Mouse (Mus musculus): ENCODE results near the gene Sag. TPM values are rescaled to one million over a fixed set of nuclear protein-coding genes. Genes with fewer than 3 reads are reported as not detected.

Sag gene
- total and polyA plus RNA-seq, 2 experiments from 2014 or later, result 1.9 TPM; not detected in 1

- no peaks in the 10 kb centered on the region for H3K27me3 ChIP-seq (ENCODE audit: insufficient read depth, low read length)
- no peak overlapping the region for H3K4me3 ChIP-seq (ENCODE audit: low read depth, low read length)
- H3K9me3 ChIP-seq (ENCODE audit: low read length), result no peaks in the 10 kb centered on the region
- no peak overlapping the region for H3K27ac ChIP-seq (ENCODE audit: low read depth, low read length)
- no peak overlapping the region for H3K9ac ChIP-seq (replicated peaks; ENCODE audit: low read length, poor library complexity, severe bottlenecking)
- H3K4me2 ChIP-seq (ENCODE audit: low read depth, low read length, poor library complexity, severe bottlenecking), result no peak overlapping the region
- H3K4me1 ChIP-seq (ENCODE audit: insufficient read depth, low read length), result peaks cover 10% of the 10 kb centered on the region
- TF ChIP-seq CTCF (IDR thresholded peaks at IDR 0.05), result no peak
- ATAC-seq (ENCODE audit: low FRiP score) (no peak), DNase-seq (ENCODE audit: low spot score) (no peak)
- WGBS, result 97% methylated on average over 1 of the region's 1 CpGs
- no peaks in the 10 kb centered on the region for H3K36me3 ChIP-seq (ENCODE audit: insufficient read depth, low read length)
Observed at GRCm38 (mm10) chr1:87858031-87858430, 54.6 kb downstream of the Sag start.

GRCm38 (mm10) chr1:87858529-87858928 is 55.0 kb downstream of the Sag start:
- no peak for TF ChIP-seq CTCF (IDR thresholded peaks at IDR 0.05)
- no peak overlapping the region for H3K4me2 ChIP-seq (ENCODE audit: low read depth, low read length, poor library complexity, severe bottlenecking)
- peaks cover 10% of the 10 kb centered on the region for H3K4me1 ChIP-seq (ENCODE audit: insufficient read depth, low read length)
- no peaks in the 10 kb centered on the region for H3K36me3 ChIP-seq (ENCODE audit: insufficient read depth, low read length)
- WGBS, result 91% methylated on average over 2 of the region's 2 CpGs
- no peak overlapping the region for H3K4me3 ChIP-seq (ENCODE audit: low read depth, low read length)
- H3K9me3 ChIP-seq (ENCODE audit: low read length), result no peaks in the 10 kb centered on the region
- no peak for ATAC-seq (ENCODE audit: low FRiP score)
- no peaks in the 10 kb centered on the region for H3K27me3 ChIP-seq (ENCODE audit: insufficient read depth, low read length)
- H3K9ac ChIP-seq (replicated peaks; ENCODE audit: low read length, poor library complexity, severe bottlenecking), result no peak overlapping the region
- no peak overlapping the region for H3K27ac ChIP-seq (ENCODE audit: low read depth, low read length)
- no peak for DNase-seq (ENCODE audit: low spot score)

- H3K36me3 ChIP-seq (ENCODE audit: insufficient read depth, low read length), result no peaks in the 10 kb centered on the region
- DNase-seq (ENCODE audit: low spot score) (no peak), ATAC-seq (ENCODE audit: low FRiP score) (no peak)
- no peaks in the 10 kb centered on the region for H3K9me3 ChIP-seq (ENCODE audit: low read length)
- H3K4me3 ChIP-seq (ENCODE audit: low read depth, low read length), result no peak overlapping the region
- H3K4me1 ChIP-seq (ENCODE audit: insufficient read depth, low read length), result no peaks in the 10 kb centered on the region
- 68% methylated on average over 3 of the region's 3 CpGs for whole genome bisulfite sequencing
- no peak for TF ChIP-seq CTCF (IDR thresholded peaks at IDR 0.05)
- no peak overlapping the region for H3K9ac ChIP-seq (replicated peaks; ENCODE audit: low read length, poor library complexity, severe bottlenecking)
- H3K27ac ChIP-seq (ENCODE audit: low read depth, low read length), result no peak overlapping the region
- no peak overlapping the region for H3K4me2 ChIP-seq (ENCODE audit: low read depth, low read length, poor library complexity, severe bottlenecking)
- no peaks in the 10 kb centered on the region for H3K27me3 ChIP-seq (ENCODE audit: insufficient read depth, low read length)
Observed at GRCm38 (mm10) chr1:87863602-87864001, 60.1 kb downstream of the Sag start.

- Histone ChIP-seq H3K4me2 (ENCODE audit: low read depth, low read length, poor library complexity, severe bottlenecking) (no peak overlapping the region), H3K4me1 (ENCODE audit: insufficient read depth, low read length) (no peaks in the 10 kb centered on the region), H3K9ac (replicated peaks; ENCODE audit: low read length, poor library complexity, severe bottlenecking) (no peak overlapping the region), H3K27ac (ENCODE audit: low read depth, low read length) (no peak overlapping the region), H3K9me3 (ENCODE audit: low read length) (no peaks in the 10 kb centered on the region), H3K27me3 (ENCODE audit: insufficient read depth, low read length) (no peaks in the 10 kb centered on the region), H3K36me3 (ENCODE audit: insufficient read depth, low read length) (no peaks in the 10 kb centered on the region), H3K4me3 (ENCODE audit: low read depth, low read length) (no peak overlapping the region)
- TF ChIP-seq CTCF (IDR thresholded peaks at IDR 0.05), result no peak
- no peak for ATAC-seq (ENCODE audit: low FRiP score)
- DNase-seq (ENCODE audit: low spot score), result no peak
Observed at GRCm38 (mm10) chr1:87864889-87865288, 61.4 kb downstream of the Sag start.

GRCm38 (mm10) chr1:87866672-87867071 is 63.2 kb downstream of the Sag start:
- H3K27me3 ChIP-seq (ENCODE audit: insufficient read depth, low read length), result no peaks in the 10 kb centered on the region
- 97% methylated on average over 1 of the region's 1 CpGs for WGBS
- H3K27ac ChIP-seq (ENCODE audit: low read depth, low read length), result no peak overlapping the region
- no peak overlapping the region for H3K4me3 ChIP-seq (ENCODE audit: low read depth, low read length)
- H3K36me3 ChIP-seq (ENCODE audit: insufficient read depth, low read length), result no peaks in the 10 kb centered on the region
- no peaks in the 10 kb centered on the region for H3K9me3 ChIP-seq (ENCODE audit: low read length)
- H3K9ac ChIP-seq (replicated peaks; ENCODE audit: low read length, poor library complexity, severe bottlenecking), result no peak overlapping the region
- DNase-seq (ENCODE audit: low spot score) (no peak), ATAC-seq (ENCODE audit: low FRiP score) (no peak)
- H3K4me2 ChIP-seq (ENCODE audit: low read depth, low read length, poor library complexity, severe bottlenecking), result no peak overlapping the region
- no peak for TF ChIP-seq CTCF (IDR thresholded peaks at IDR 0.05)
- no peaks in the 10 kb centered on the region for H3K4me1 ChIP-seq (ENCODE audit: insufficient read depth, low read length)

- H3K36me3 ChIP-seq (ENCODE audit: insufficient read depth, low read length), result no peaks in the 10 kb centered on the region
- ATAC-seq (ENCODE audit: low FRiP score), result no peak
- TF ChIP-seq CTCF (IDR thresholded peaks at IDR 0.05), result no peak
Observed at GRCm38 (mm10) chr1:87871546-87871945, 68.1 kb downstream of the Sag start.

More at GRCm38 (mm10) chr1:87871546-87871945, 68.1 kb downstream of the Sag start:
- H3K9me3 ChIP-seq (ENCODE audit: low read length), result no peaks in the 10 kb centered on the region
- no peaks in the 10 kb centered on the region for H3K27me3 ChIP-seq (ENCODE audit: insufficient read depth, low read length)
- no peak overlapping the region for H3K4me3 ChIP-seq (ENCODE audit: low read depth, low read length)
- H3K27ac ChIP-seq (ENCODE audit: low read depth, low read length), result no peak overlapping the region
- no peak overlapping the region for H3K4me2 ChIP-seq (ENCODE audit: low read depth, low read length, poor library complexity, severe bottlenecking)
- no peak for DNase-seq (ENCODE audit: low spot score)
- peaks cover 6% of the 10 kb centered on the region; the same call in 1 of the 2 replicates for H3K4me1 ChIP-seq (ENCODE audit: insufficient read depth, low read length)
- no peak overlapping the region for H3K9ac ChIP-seq (replicated peaks; ENCODE audit: low read length, poor library complexity, severe bottlenecking)

Measured in midbrain, postnatal 0 days (tissue).